Mouse (Mus musculus) liver, embryonic 14.5 days (tissue): ENCODE results near the gene Ankrd23. TPM values are rescaled to one million over a fixed set of nuclear protein-coding genes. Genes with fewer than 3 reads are reported as not detected.

Source experiments
- ATAC-seq: fragments of 200-750 bp; cut with Nextera tagmentation; 2 replicates; pipeline ENCODE4 v1.8.0; 2017; ENCODE audit warnings: moderate number of reproducible peaks, mild to moderate bottlenecking, moderate library complexity; ENCODE audit not compliant: insufficient read depth
- DNase-seq, 3 experiments: peaks; one replicate each; pipeline ENCODE4 v3.0.0-alpha.2; 2012 to 2013; ENCODE audit warnings: low read depth in 3 of 3, low spot score in 3 of 3
- H3K27ac ChIP-seq: fragments of 300-500 bp; sonication (generic); 2 replicates; pipeline ENCODE4 v1.5.1; 2014; ENCODE audit warnings: moderate library complexity, mild to moderate bottlenecking, control low read depth, inconsistent platforms
- H3K27me3 ChIP-seq: fragments of 300-500 bp; sonication (generic); 2 replicates; pipeline ENCODE4 v1.6.1; 2014; ENCODE audit warnings: mild to moderate bottlenecking, low read length, moderate library complexity; ENCODE audit not compliant: control insufficient read depth, insufficient read depth
- H3K36me3 ChIP-seq: fragments of 300-500 bp; sonication (generic); replicated peaks from 2 replicates; pipeline ENCODE4 v1.6.1; 2014; ENCODE audit warnings: low read depth; ENCODE audit not compliant: control insufficient read depth, insufficient read depth
- H3K4me1 ChIP-seq, 2 experiments: fragments of 200-500 bp in 1 of 2; fragments of 300-500 bp in 1 of 2; sonication (generic) in 1 of 2; replicated peaks; 2 replicates each; pipeline ENCODE4 v1.6.1; 2012 to 2014; ENCODE audit warnings: antibody characterized with exemption in 1 of 2, inconsistent platforms in 1 of 2, low read length in 1 of 2; ENCODE audit not compliant: control insufficient read depth in 2 of 2, insufficient read depth in 2 of 2
- H3K4me2 ChIP-seq: fragments of 300-500 bp; sonication (generic); 2 replicates; pipeline ENCODE4 v1.6.1; 2014; ENCODE audit warnings: low read depth, mild to moderate bottlenecking, control low read depth, moderate library complexity
- H3K4me3 ChIP-seq, 2 experiments: fragments of 200-500 bp in 1 of 2; fragments of 300-500 bp in 1 of 2; sonication (generic) in 1 of 2; 2 replicates each; pipeline ENCODE4 v1.5.1; 2012 to 2014; ENCODE audit warnings: low read depth in 2 of 2, low read length in 2 of 2, mild to moderate bottlenecking in 2 of 2, control low read depth in 1 of 2, inconsistent platforms in 1 of 2, moderate library complexity in 1 of 2; ENCODE audit not compliant: insufficient read depth in 1 of 2
- H3K9ac ChIP-seq: fragments of 300-500 bp; sonication (generic); replicated peaks from 2 replicates; pipeline ENCODE4 v1.6.1; 2014; ENCODE audit warnings: mild to moderate bottlenecking, control low read depth, moderate library complexity
- H3K9me3 ChIP-seq: fragments of 300-500 bp; sonication (generic); 2 replicates; pipeline ENCODE4 v1.6.1; 2016; ENCODE audit warnings: low read length, mixed read lengths; ENCODE audit not compliant: control insufficient read depth
- CTCF ChIP-seq: IDR thresholded peaks from 2 replicates; pipeline ENCODE4 v1.5.1; 2016; ENCODE audit warnings: antibody characterized with exemption, low read depth, control low read depth
- EP300 ChIP-seq: IDR thresholded peaks from 2 replicates; pipeline ENCODE4 v1.6.1; 2016; ENCODE audit warnings: antibody characterized with exemption, low read depth
- whole genome bisulfite sequencing: fragments of 180-500 bp; shearing (Covaris S2); extraction: QIAGEN DNeasy Blood & Tissue Kit; methylation state at CpG from one replicate; pipeline ENCODE4 v1.1.7; 2014; ENCODE audit not compliant: insufficient replicate concordance; 5-methylcytosine and 5-hydroxymethylcytosine counted together
- polyA plus RNA-seq, 2 experiments: library from polyadenylated mRNA; depleted of rRNA in 1 of 2; stranded (reverse) in 1 of 2; unstranded in 1 of 2; fragments of >200 nt; fragmentation: Nextera tagmentation in 1 of 2; extraction: Ambion mirVana in 1 of 2; gene quantifications; 2 replicates each; pipeline versions ENCODE4 v1.2.1 to v1.2.3; 2012 to 2014

The Ankrd23 gene
- polyA plus RNA-seq, 2 experiments: 0.80 to 2.3 TPM

GRCm38 (mm10) chr1:36564101-36564500, 27.4 kb upstream of the Ankrd23 start:
- Histone ChIP-seq H3K27me3 (peaks cover 21% of the 10 kb centered on the region), H3K36me3 (no peaks in the 10 kb centered on the region), H3K4me3 (no peak overlapping the region), H3K9ac (no peak overlapping the region), H3K4me2 (no peak overlapping the region), H3K27ac (no peak overlapping the region), H3K9me3 (no peaks in the 10 kb centered on the region), H3K4me1 (peaks cover 0 to 10% of the 10 kb centered on the region in 2 experiments; a peak in 2 of 4 replicates)
- 41% methylated on average over 6 of the region's 6 CpGs for WGBS
- no peak for TF ChIP-seq CTCF
- no peak for TF ChIP-seq EP300
- DNase-seq: no peak
- ATAC-seq: no peak

- no peak for TF ChIP-seq EP300
- Histone ChIP-seq H3K9ac (no peak overlapping the region), H3K27me3 (peaks cover 26% of the 10 kb centered on the region), H3K4me3 (no peak overlapping the region), H3K9me3 (no peaks in the 10 kb centered on the region), H3K27ac (no peak overlapping the region), H3K4me2 (no peak overlapping the region), H3K36me3 (no peaks in the 10 kb centered on the region), H3K4me1 (peaks cover 0 to 10% of the 10 kb centered on the region in 2 experiments; a peak in 2 of 4 replicates)
- DNase-seq (no peak), ATAC-seq (no peak)
- 29% methylated on average over 4 of the region's 4 CpGs for WGBS
Observed at GRCm38 (mm10) chr1:36563632-36564031, 26.9 kb upstream of the Ankrd23 start.

- no peak for ATAC-seq
- TF ChIP-seq EP300 (no peak), CTCF (no peak)
- DNase-seq: no peak
- Histone ChIP-seq H3K27me3 (peaks cover 30% of the 10 kb centered on the region), H3K9ac (no peak overlapping the region), H3K4me1 (peaks cover 0 to 10% of the 10 kb centered on the region in 2 experiments; a peak in 2 of 4 replicates), H3K4me3 (no peak overlapping the region), H3K36me3 (no peaks in the 10 kb centered on the region), H3K27ac (no peak overlapping the region), H3K9me3 (no peaks in the 10 kb centered on the region), H3K4me2 (no peak overlapping the region)
- 70% methylated on average over 2 of the region's 2 CpGs for WGBS
Observed at GRCm38 (mm10) chr1:36563197-36563596, 26.5 kb upstream of the Ankrd23 start.

- no peaks in the 10 kb centered on the region for H3K9me3 ChIP-seq
- H3K4me2 ChIP-seq: no peak overlapping the region
- peaks cover 0 to 10% of the 10 kb centered on the region in 2 experiments; a peak in 2 of 4 replicates for H3K4me1 ChIP-seq
- no peak for TF ChIP-seq EP300
- TF ChIP-seq CTCF: no peak
- H3K27ac ChIP-seq: no peak overlapping the region
- DNase-seq (no peak), ATAC-seq (no peak)
- peaks cover 39% of the 10 kb centered on the region for H3K27me3 ChIP-seq
- WGBS: 47% methylated on average over 4 of the region's 4 CpGs
- H3K4me3 ChIP-seq: no peak overlapping the region
- no peaks in the 10 kb centered on the region for H3K36me3 ChIP-seq
- no peak overlapping the region for H3K9ac ChIP-seq
Observed at GRCm38 (mm10) chr1:36562388-36562787, 25.7 kb upstream of the Ankrd23 start.

GRCm38 (mm10) chr1:36560903-36561302, 24.2 kb upstream of the Ankrd23 start:
- WGBS: 31% methylated on average over 6 of the region's 6 CpGs
- no peak for DNase-seq

More at GRCm38 (mm10) chr1:36560903-36561302, 24.2 kb upstream of the Ankrd23 start:
- Histone ChIP-seq H3K4me2 (no peak overlapping the region), H3K27me3 (peaks cover 53% of the 10 kb centered on the region), H3K9ac (no peak overlapping the region), H3K36me3 (no peaks in the 10 kb centered on the region), H3K4me1 (peaks cover 0 to 10% of the 10 kb centered on the region in 2 experiments; a peak in 2 of 4 replicates), H3K9me3 (no peaks in the 10 kb centered on the region), H3K27ac (no peak overlapping the region), H3K4me3 (no peak overlapping the region)
- ATAC-seq: no peak
- TF ChIP-seq CTCF: no peak
- no peak for TF ChIP-seq EP300
